Mouse (Mus musculus): Measurements from ENCODE around the gene Tcf7l2. TPM values are rescaled to one million over a fixed set of nuclear protein-coding genes. Genes with fewer than 3 reads are reported as not detected.
A peak's percentile ranks its signal among the peaks of the same experiment; 100 is the strongest.

Tcf7l2 gene
- polyA plus RNA-seq, 1 experiment: 2.8 TPM

DNA sequence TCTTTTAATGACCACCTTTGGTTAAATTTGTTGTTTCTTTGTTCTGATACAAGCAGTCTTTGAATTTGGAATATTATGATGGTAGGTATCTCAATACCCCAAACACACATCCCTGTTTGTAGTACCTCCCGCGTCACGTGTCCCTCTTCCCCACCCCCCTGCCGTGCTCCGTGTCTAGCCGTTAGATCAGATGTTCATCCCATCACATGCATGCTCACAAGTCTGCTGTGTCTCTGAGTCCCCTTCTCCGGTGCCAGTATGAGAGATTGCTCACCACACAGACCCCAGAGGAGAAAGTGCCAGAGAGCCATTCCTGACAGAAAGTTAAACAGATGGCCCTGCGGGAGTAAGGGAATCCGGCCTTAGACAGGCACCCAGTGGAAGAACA is 186.0 kb downstream of the Tcf7l2 start:
- Histone ChIP-seq H3K9me3 (ENCODE audit: control insufficient read depth, low read length) (peaks cover 4% of the 10 kb centered on the region; the same call in 1 of the 2 replicates), H3K4me3 (replicated peaks) (peak overlapping the region; percentile 71), H3K4me1 (ENCODE audit: control insufficient read depth) (peaks cover 82% of the 10 kb centered on the region), H3K27me3 (ENCODE audit: control insufficient read depth) (no peaks in the 10 kb centered on the region), H3K36me3 (ENCODE audit: control insufficient read depth) (peaks cover 68% of the 10 kb centered on the region)
- TF ChIP-seq TAL1 (IDR thresholded peaks at IDR 0.05; ENCODE audit: low read length) (no peak), GATA1 (IDR thresholded peaks at IDR 0.05; ENCODE audit: low read length) (no peak)

DNA sequence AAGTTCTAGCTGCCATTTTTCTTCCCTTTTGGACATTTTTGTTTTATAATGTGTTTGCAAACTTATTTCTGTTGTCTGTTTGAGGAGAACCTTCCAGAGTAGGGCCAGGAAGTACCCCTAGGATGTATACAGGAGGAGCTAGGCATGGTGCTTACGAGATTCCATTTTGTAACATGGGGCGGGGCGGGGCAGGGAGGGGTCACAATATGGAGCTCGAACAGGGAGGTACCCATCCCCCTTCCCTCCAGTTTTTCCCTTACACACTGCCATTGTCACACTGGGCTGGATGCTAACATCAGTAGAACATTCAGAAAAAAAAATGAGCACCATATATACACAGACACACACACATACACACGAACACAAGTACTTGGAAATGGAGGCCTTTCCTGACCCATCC is 187.1 kb downstream of the Tcf7l2 start:
- H3K4me3 ChIP-seq (replicated peaks): peak overlapping the region; percentile 71
- peaks cover 71% of the 10 kb centered on the region for H3K36me3 ChIP-seq (ENCODE audit: control insufficient read depth)
- peaks cover 78% of the 10 kb centered on the region for H3K4me1 ChIP-seq (ENCODE audit: control insufficient read depth)

DNA sequence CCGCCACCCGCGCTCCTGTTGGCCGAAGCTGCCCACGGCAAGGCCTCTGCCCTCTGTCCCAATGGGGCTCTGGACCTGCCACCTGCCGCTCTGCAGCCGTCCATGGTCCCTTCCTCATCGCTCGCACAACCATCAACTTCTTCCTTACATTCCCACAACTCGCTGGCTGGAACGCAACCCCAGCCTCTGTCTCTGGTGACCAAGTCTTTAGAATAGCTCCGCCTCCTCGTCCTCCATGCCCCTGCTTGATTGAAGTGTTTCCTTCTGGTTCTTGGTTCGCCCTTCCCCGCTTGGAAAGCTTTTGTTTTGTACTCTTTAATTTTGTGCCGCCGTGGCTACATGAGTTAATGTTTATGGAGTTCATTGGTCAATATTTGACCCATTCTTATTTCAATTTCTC is 190.0 kb downstream of the Tcf7l2 start:
- TF ChIP-seq TAL1 (IDR thresholded peaks at IDR 0.05; ENCODE audit: low read length) (no peak), GATA1 (IDR thresholded peaks at IDR 0.05; ENCODE audit: low read length) (no peak)
- peaks cover 4% of the 10 kb centered on the region; the same call in 1 of the 2 replicates for H3K9me3 ChIP-seq (ENCODE audit: control insufficient read depth, low read length)

More for the DNA sequence above, 187.1 kb downstream of the Tcf7l2 start:
- Histone ChIP-seq H3K27me3 (ENCODE audit: control insufficient read depth) (no peaks in the 10 kb centered on the region), H3K9me3 (ENCODE audit: control insufficient read depth, low read length) (peaks cover 4% of the 10 kb centered on the region; the same call in 1 of the 2 replicates)
- no peak for TF ChIP-seq TAL1 (IDR thresholded peaks at IDR 0.05; ENCODE audit: low read length)
- TF ChIP-seq GATA1 (IDR thresholded peaks at IDR 0.05; ENCODE audit: low read length): no peak

DNA sequence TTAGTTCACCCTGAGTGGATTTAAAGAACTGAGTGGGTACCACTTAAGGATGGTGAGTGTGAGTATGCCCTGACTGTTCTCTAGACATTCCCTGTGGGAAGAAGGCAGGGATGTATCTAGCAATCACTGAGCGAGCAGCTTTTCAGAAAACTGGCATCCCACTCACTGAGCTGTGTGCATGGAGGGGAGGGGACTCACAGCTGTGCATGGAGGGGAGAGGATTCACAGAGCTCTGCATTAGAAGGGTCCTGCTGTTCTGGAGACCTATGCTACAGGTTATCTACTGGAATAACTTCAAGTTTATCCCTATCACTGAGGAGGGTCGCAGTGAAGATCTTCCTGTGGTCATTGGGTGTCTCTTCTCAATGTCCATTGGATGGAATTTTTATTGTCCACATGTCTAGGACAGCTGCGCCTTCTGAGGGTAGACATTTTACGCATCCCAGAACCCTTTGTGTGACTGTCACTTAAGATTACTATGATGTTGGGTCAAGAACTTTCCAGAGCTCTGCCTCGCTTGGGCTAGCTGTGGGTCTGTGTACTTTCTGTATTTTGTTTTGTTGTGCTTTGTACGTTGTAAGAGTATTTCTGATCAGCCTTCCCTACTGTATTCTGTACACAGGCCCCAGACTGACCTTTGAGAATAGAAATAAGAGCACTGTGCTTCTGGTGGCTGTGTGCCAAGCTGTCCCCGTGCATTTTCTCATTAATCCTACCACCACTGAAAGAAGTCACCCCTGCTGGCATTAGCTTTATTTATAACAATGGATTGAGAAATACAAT is 192.5 kb downstream of the Tcf7l2 start:
- TF ChIP-seq TAL1 (IDR thresholded peaks at IDR 0.05; ENCODE audit: low read length): no peak
- TF ChIP-seq GATA1 (IDR thresholded peaks at IDR 0.05; ENCODE audit: low read length): no peak
- Histone ChIP-seq H3K4me1 (ENCODE audit: control insufficient read depth) (peaks cover 84% of the 10 kb centered on the region), H3K9me3 (ENCODE audit: control insufficient read depth, low read length) (peaks cover 6% of the 10 kb centered on the region; the same call in 1 of the 2 replicates), H3K27me3 (ENCODE audit: control insufficient read depth) (no peaks in the 10 kb centered on the region), H3K36me3 (ENCODE audit: control insufficient read depth) (peaks cover 68% of the 10 kb centered on the region), H3K4me3 (replicated peaks) (no peak overlapping the region)

More for the DNA sequence above, 190.0 kb downstream of the Tcf7l2 start:
- no peak overlapping the region for H3K4me3 ChIP-seq (replicated peaks)
- peaks cover 84% of the 10 kb centered on the region for H3K4me1 ChIP-seq (ENCODE audit: control insufficient read depth)
- peaks cover 78% of the 10 kb centered on the region for H3K36me3 ChIP-seq (ENCODE audit: control insufficient read depth)
- no peaks in the 10 kb centered on the region for H3K27me3 ChIP-seq (ENCODE audit: control insufficient read depth)

DNA sequence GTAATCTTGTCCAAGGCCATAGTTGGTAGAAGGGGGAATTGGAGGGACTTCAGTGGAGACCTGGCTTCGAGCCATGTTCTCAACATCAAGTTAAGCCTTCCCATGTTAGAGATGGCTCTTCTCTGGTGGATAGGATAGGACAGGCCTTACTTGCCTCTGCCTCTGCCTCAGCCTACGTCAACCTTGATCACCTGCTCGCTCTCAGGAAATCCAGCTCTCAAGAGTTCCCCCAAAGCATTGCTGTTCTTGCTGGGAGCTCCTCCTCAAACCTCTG is 193.0 kb downstream of the Tcf7l2 start:
- no peak overlapping the region for H3K4me3 ChIP-seq (replicated peaks)
- peaks cover 84% of the 10 kb centered on the region for H3K4me1 ChIP-seq (ENCODE audit: control insufficient read depth)
- H3K9me3 ChIP-seq (ENCODE audit: control insufficient read depth, low read length): peaks cover 6% of the 10 kb centered on the region; the same call in 1 of the 2 replicates
- no peaks in the 10 kb centered on the region for H3K27me3 ChIP-seq (ENCODE audit: control insufficient read depth)
- no peak for TF ChIP-seq GATA1 (IDR thresholded peaks at IDR 0.05; ENCODE audit: low read length)
- no peak for TF ChIP-seq TAL1 (IDR thresholded peaks at IDR 0.05; ENCODE audit: low read length)
- H3K36me3 ChIP-seq (ENCODE audit: control insufficient read depth): peaks cover 64% of the 10 kb centered on the region

DNA sequence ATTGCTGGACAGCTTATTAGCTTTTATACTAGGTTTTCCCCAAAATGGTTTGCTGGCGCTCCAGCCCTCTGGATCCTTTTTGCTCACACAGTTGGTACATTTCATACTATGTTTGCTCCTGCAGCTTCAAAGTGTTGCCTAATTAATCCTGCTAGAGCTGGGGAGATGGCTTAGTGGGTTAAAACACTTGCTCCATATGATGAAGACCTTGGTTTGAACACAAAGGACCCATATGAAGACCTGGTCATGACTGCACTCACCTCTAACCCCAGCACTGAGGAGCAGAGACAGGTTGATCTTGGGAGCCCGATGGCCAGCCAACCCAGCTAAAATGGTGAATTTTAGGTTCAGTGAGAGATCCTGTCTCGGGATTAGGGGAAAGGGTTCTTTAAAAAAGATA is 195.4 kb downstream of the Tcf7l2 start:
- Histone ChIP-seq H3K4me1 (ENCODE audit: control insufficient read depth) (peaks cover 88% of the 10 kb centered on the region), H3K36me3 (ENCODE audit: control insufficient read depth) (peaks cover 58% of the 10 kb centered on the region), H3K4me3 (replicated peaks) (no peak overlapping the region), H3K27me3 (ENCODE audit: control insufficient read depth) (no peaks in the 10 kb centered on the region), H3K9me3 (ENCODE audit: control insufficient read depth, low read length) (peaks cover 2% of the 10 kb centered on the region; the same call in 1 of the 2 replicates)
- no peak for TF ChIP-seq GATA1 (IDR thresholded peaks at IDR 0.05; ENCODE audit: low read length)
- no peak for TF ChIP-seq TAL1 (IDR thresholded peaks at IDR 0.05; ENCODE audit: low read length)

DNA sequence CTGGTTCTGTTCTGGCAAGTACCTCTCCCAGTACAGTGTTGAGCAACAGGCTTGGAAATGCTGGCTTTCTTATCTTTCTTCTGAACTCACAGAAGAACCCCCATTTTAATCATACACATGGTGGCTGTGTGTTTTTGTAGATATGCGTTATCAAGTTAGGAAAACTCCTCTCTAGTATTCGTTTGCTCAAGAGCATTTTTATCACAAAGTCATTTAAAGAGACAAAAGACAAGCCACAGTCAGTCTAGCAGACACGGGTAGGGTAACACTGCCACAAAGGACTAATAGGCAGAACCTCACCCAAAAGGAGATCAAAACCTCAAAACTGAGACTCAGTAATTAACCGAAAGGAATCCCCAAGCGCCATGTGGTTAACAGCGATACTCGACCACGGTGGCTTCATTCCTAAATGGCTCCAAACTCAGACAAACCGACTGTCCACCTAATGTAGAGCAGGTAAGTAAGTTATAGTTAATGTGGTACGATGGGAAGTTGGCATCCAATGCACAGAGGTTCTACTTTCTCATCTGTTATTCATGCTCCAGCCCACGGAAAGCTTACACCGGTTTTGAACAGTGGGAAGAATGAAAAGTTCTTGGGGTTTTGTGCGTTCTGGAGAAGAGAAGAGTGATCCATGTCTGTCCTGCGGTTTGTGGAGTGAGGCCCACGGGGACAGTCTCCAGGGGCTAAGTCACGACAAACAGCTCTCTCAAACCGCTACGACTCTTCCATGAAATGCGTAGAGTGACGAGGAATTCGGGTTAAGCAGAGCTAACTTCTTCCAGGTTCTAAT is 196.8 kb downstream of the Tcf7l2 start:
- peaks cover 2% of the 10 kb centered on the region; the same call in 1 of the 2 replicates for H3K9me3 ChIP-seq (ENCODE audit: control insufficient read depth, low read length)
- no peaks in the 10 kb centered on the region for H3K27me3 ChIP-seq (ENCODE audit: control insufficient read depth)
- peaks cover 99% of the 10 kb centered on the region for H3K4me1 ChIP-seq (ENCODE audit: control insufficient read depth)
- peak overlapping the region; percentile 76 for H3K4me3 ChIP-seq (replicated peaks)
- peaks cover 60% of the 10 kb centered on the region for H3K36me3 ChIP-seq (ENCODE audit: control insufficient read depth)
- peak; percentile 79 for TF ChIP-seq TAL1 (IDR thresholded peaks at IDR 0.05; ENCODE audit: low read length)
- peak; percentile 93 for TF ChIP-seq GATA1 (IDR thresholded peaks at IDR 0.05; ENCODE audit: low read length)

DNA sequence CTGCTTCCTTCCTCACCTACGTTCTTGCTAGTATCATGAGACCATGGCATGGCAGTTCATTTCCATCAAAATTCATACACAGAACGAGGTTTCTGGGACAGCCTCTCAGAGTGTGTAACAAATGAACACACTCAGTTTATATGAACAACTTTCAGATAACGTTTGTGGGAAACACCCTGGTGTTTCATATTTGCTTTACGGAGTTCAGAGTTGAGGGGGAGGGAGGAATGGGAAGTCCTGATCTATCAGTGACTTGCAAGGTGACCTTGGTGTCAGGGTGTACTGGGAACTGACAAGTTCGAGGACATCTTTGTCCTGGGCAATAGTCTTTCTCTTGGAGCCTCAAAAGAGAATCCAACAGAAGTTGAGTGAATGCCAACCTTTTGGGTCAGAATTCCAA is 197.5 kb downstream of the Tcf7l2 start:
- TF ChIP-seq GATA1 (IDR thresholded peaks at IDR 0.05; ENCODE audit: low read length) (no peak), TAL1 (IDR thresholded peaks at IDR 0.05; ENCODE audit: low read length) (no peak)
- no peaks in the 10 kb centered on the region for H3K27me3 ChIP-seq (ENCODE audit: control insufficient read depth)
- H3K4me1 ChIP-seq (ENCODE audit: control insufficient read depth): peaks cover 96% of the 10 kb centered on the region
- peak overlapping the region; percentile 76 for H3K4me3 ChIP-seq (replicated peaks)
- H3K36me3 ChIP-seq (ENCODE audit: control insufficient read depth): peaks cover 59% of the 10 kb centered on the region
- peaks cover 2% of the 10 kb centered on the region; the same call in 1 of the 2 replicates for H3K9me3 ChIP-seq (ENCODE audit: control insufficient read depth, low read length)

DNA sequence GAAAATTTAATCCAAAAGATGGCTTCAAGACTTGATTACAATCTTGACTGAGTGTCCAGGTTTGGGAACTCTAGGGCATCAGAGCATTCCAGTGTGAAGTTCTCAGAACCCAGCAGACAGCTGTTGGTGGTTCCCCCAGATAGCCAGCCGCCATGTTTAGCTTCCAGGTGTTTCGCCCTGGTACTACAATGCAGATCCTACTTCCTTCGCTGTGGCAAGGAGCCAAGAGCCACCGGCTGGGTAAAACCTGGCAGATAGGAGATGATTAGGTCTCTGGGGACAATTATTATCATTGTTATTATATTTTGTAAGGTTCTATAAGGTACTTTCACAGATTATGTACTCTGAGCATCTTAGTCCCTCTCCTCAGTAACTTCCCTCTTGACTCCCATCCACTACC is 198.1 kb downstream of the Tcf7l2 start:
- Histone ChIP-seq H3K4me1 (ENCODE audit: control insufficient read depth) (peaks cover 94% of the 10 kb centered on the region), H3K36me3 (ENCODE audit: control insufficient read depth) (peaks cover 58% of the 10 kb centered on the region), H3K4me3 (replicated peaks) (peak overlapping the region; percentile 76), H3K9me3 (ENCODE audit: control insufficient read depth, low read length) (peaks cover 2% of the 10 kb centered on the region; the same call in 1 of the 2 replicates), H3K27me3 (ENCODE audit: control insufficient read depth) (no peaks in the 10 kb centered on the region)
- TF ChIP-seq TAL1 (IDR thresholded peaks at IDR 0.05; ENCODE audit: low read length): no peak
- TF ChIP-seq GATA1 (IDR thresholded peaks at IDR 0.05; ENCODE audit: low read length): no peak
